Mouse (Mus musculus) duodenum, adult 2 months (tissue): ENCODE results near the gene Rpl37. TPM values are rescaled to one million over a fixed set of nuclear protein-coding genes. Genes with fewer than 3 reads are reported as not detected.

Experiments
- polyA plus RNA-seq: library from polyadenylated mRNA; depleted of rRNA; stranded (reverse); fragments of >200 nt; gene quantifications from 2 replicates; pipeline ENCODE4 v1.2.3, GENCODE M21; 2012; ENCODE audit warnings: low replicate concordance; rRNA removed

The Rpl37 gene
- 132 and 169 TPM in 2 replicates for polyA plus RNA-seq

DNA sequence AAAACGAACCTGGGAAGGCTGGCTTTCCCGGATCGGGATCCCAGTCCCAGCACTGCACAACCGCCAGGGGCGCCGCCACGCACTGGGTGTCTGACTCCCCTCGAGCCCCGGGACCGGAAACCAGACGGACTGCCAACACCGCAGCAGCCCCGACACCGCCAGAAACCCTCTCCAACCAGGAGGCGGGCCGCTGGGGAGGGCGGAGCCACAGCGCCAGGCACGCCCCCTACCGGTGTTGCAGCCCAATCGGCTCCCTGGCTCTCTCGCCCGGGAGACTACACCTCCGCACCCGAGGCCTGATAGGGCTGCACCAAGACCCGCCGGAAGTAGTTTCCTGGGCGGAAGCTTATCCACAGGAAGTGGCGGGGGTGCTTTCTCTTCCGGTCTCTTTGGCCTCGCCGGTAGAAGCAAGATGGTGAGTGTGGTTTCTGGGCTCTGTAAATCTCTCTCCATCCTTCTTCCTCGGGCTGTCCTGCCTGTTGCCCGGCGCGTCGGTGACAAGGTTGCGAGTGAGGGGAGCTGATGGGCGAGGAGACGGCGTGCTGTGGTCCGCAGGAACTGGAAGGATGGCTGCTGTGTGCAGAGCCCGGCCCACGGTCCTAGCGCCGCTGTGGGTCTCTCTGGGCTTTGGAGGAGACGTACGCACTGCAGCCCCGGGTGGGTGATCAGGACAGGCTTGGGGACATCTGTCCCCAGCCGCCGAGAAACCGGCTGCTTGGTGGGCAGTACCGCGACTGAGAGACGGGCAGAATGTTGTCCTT, at the start of gene Rpl37:
Gene Rpl37 (plus strand): TSS at position 376 of the 761 bp plus-strand sequence.

DNA sequence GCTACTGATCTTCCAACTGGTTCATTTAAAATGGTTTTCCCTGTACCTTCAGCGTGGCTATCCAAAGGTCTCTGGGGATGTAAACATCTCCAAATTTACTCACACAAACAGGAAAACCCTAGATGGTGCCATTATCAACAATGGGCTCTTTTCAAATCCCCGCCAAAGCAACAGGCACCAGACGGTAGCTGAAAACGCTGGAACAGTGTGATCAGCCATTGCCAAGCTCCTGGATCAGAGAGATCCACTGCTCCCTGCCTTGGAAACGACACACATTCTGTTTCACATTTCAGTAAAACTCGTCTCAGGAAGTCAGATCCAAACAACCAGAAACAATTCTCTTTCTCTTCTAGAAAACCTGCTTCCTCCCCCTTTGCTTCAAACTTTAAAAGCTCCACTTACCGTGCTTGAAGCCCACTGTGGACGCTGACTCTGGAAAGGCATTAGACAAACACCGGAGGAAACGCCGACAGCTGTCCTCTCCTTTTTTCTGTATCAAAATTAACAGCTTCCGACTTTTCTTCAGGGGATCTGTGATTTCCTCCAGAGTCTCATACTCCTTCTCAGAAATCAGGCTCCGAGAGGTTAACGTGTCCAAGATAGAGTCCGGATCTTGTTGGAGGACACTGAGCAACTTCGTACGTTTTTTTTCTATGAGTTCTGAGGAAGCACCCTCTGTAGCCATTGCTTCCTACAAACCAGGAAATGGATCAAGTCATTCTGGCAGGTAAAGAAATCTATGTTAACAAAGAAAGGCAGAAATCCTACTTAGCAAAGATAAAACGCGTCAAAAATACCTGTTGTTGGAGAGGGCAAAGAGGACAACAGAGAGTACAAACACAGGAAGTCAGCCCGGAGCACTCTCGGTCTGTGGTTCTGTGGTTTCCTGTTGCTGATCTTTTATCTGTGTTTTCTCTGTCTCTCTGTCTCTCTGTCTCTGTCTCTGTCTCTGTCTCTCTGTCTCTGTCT, 8.5 kb upstream of the Rpl37 start, which contains the start of gene Card6:
Gene Card6 (minus strand): TSS at position 854 of the 969 bp plus-strand sequence.

DNA sequence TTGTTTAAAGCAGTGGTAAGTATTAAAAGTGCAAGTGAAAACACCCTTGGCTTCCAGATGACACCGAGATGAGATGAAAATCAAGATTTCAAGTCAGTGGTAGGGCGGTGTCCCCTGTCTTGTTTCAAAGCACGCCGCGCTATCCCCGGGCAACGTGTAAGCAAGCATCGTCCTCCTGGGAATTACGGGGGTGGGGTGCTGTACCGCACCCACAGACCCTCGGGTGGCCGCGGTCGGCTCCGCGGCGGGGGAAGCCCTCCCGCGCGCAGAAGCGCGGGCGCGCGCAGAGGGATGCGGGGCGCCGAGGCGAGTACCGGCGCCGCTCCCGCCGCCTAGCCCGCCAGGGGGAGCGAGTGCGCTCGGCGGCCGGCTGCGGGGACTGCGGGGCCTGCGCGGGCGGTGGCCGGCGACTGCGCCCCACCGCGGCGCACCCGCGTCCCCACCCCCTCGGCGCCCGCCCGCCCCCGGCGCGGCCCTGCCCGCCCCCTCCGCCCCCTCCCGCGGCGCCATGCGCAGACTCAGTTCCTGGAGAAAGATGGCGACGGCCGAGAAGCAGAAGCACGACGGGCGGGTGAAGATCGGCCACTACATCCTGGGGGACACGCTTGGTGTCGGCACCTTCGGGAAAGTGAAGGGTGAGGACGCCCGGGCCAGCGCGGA, 27.0 kb downstream of the Rpl37 start, which contains the start of gene Prkaa1:
Gene Prkaa1 (plus strand): TSS at position 501 of the 660 bp plus-strand sequence.

Other genes starting within 250 kb of the Rpl37 start
- gene Mroh2b, start 217.9 kb upstream of the Rpl37 start, polyA plus RNA-seq: not detected in 2 replicates
- gene C7, start 52.9 kb upstream of the Rpl37 start, polyA plus RNA-seq: 0.12 TPM in 2 replicates
- gene Card6, start 8.1 kb upstream of the Rpl37 start, polyA plus RNA-seq: 0.88 and 1.1 TPM in 2 replicates
- 0.62 and 0.86 TPM in 2 replicates for gene Prkaa1, start 27.2 kb downstream of the Rpl37 start, polyA plus RNA-seq
- 0.55 and 0.82 TPM in 2 replicates for gene Ttc33, start 68.9 kb downstream of the Rpl37 start, polyA plus RNA-seq
- 28.6 and 39.1 TPM in 2 replicates for gene Ptger4, start 127.5 kb downstream of the Rpl37 start, polyA plus RNA-seq